Comparison of ENCODE assay signal across 23 mouse cellular contexts in the genomic region with DNA sequence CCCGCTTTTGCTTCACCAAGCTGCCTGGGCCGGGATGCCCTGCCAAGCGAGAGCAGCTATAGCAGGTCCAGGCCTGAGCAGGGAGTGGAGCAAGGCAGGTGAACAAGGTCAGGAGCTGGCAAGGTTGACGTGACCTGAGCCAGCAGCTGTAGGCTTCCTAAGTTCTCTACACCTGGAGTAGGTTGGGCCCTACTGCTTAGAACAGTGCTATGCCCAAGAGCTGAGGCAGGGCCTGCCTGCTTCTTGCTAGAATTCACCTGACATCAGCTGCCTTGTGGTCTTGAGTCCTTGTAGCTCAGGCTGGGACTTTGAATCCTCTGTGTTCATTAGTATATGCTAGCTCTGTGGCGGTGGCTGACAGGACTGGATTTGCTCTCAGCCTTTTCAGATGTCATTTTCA. TPM values are rescaled to one million over a fixed set of nuclear protein-coding genes. Genes with fewer than 3 reads are reported as not detected.
DNase-seq lines count a peak whose midpoint lies in the region; ATAC-seq and TF ChIP-seq lines count a peak whose summit lies in the region.
"Had no signal": no experiment of that assay in that cellular context is flagged by ENCODE, and none has a peak within 500 bp of the region (broad histone marks: within the 10 kb centered on the region; RNA-seq: fewer than 3 reads in every experiment).

Gene Il1r2 (plus strand): TSS at position 301 of the 400 bp plus-strand sequence.

- H3K27ac ChIP-seq in midbrain, embryonic 15.5 days: no peak within 1 kb of the TSS
- no peak within 1 kb of the TSS for H3K27ac ChIP-seq in midbrain, embryonic 14.5 days (replicated peaks; ENCODE audit: low read depth, low read length)
- no peak within 1 kb of the TSS for H3K27ac ChIP-seq in stomach, postnatal 0 days (replicated peaks)
- H3K27ac ChIP-seq: embryonic facial prominence, embryonic 10.5 days; forebrain, embryonic 10.5 days; heart, adult 2 months; heart, embryonic 15.5 days; hindbrain, embryonic 15.5 days had no signal

- DNase-seq in midbrain, embryonic 14.5 days: no peak
- DNase-seq in urinary bladder, postnatal 36 days (ENCODE audit: low spot score in 2 of 2): peak; percentile 21 to 33
- no peak for DNase-seq in urinary bladder, postnatal 25 days (ENCODE audit: low spot score)
- DNase-seq in stomach, postnatal 0 days (ENCODE audit: low spot score): no peak
- DNase-seq in thymus, adult 18-20 months: no peak
- DNase-seq in right cerebral cortex, postnatal 25 days: no peak
- DNase-seq: adrenal gland, adult 2 months; adrenal gland, postnatal 25 days; cerebellum, adult 2 months; cerebellum, postnatal 10 days; gastrocnemius, postnatal 10 days; heart, adult 2 months; heart, postnatal 14 days had no signal

- TF ChIP-seq CTCF in stomach, postnatal 0 days (IDR thresholded peaks at IDR 0.05; ENCODE audit: low read depth): no peak

- H3K4me1 ChIP-seq in midbrain, embryonic 15.5 days: no peaks in the 10 kb centered on the region
- no peaks in the 10 kb centered on the region for H3K4me1 ChIP-seq in midbrain, embryonic 14.5 days (ENCODE audit: control insufficient read depth, insufficient read depth, low read length)
- no peaks in the 10 kb centered on the region for H3K4me1 ChIP-seq in stomach, postnatal 0 days (replicated peaks; ENCODE audit: control insufficient read depth, insufficient read depth)
- H3K4me1 ChIP-seq: embryonic facial prominence, embryonic 10.5 days; heart, embryonic 15.5 days; hindbrain, embryonic 15.5 days had no signal

- H3K4me3 ChIP-seq in midbrain, embryonic 15.5 days: no peak within 1 kb of the TSS
- no peak within 1 kb of the TSS for H3K4me3 ChIP-seq in midbrain, embryonic 14.5 days (replicated peaks; ENCODE audit: low read depth, low read length)
- no peak within 1 kb of the TSS for H3K4me3 ChIP-seq in stomach, postnatal 0 days (ENCODE audit: low read depth, low read length)
- H3K4me3 ChIP-seq: embryonic facial prominence, embryonic 10.5 days; forebrain, embryonic 10.5 days; heart, adult 2 months; heart, embryonic 15.5 days; hindbrain, embryonic 15.5 days had no signal

- no peaks in the 10 kb centered on the region for H3K36me3 ChIP-seq in midbrain, embryonic 15.5 days (replicated peaks)
- H3K36me3 ChIP-seq in midbrain, embryonic 14.5 days (ENCODE audit: control insufficient read depth, insufficient read depth, low read length): no peaks in the 10 kb centered on the region
- H3K36me3 ChIP-seq in stomach, postnatal 0 days (ENCODE audit: control insufficient read depth, insufficient read depth, low read length): no peaks in the 10 kb centered on the region
- H3K36me3 ChIP-seq: embryonic facial prominence, embryonic 10.5 days; forebrain, embryonic 10.5 days; heart, embryonic 15.5 days; hindbrain, embryonic 15.5 days had no signal

- 91% methylated on average over 5 of the region's 5 CpGs for WGBS in midbrain, embryonic 15.5 days
- 91% methylated on average over 5 of the region's 5 CpGs for WGBS in midbrain, embryonic 14.5 days
- WGBS in stomach, postnatal 0 days: 77% methylated on average over 5 of the region's 5 CpGs

- H3K4me2 ChIP-seq in midbrain, embryonic 15.5 days: no peak within 1 kb of the TSS
- H3K4me2 ChIP-seq in midbrain, embryonic 14.5 days (ENCODE audit: low read length): no peak within 1 kb of the TSS
- no peak within 1 kb of the TSS for H3K4me2 ChIP-seq in stomach, postnatal 0 days (replicated peaks; ENCODE audit: low read depth)
- H3K4me2 ChIP-seq: heart, embryonic 11.5 days; heart, embryonic 15.5 days; hindbrain, embryonic 15.5 days had no signal

- no peaks in the 10 kb centered on the region for H3K27me3 ChIP-seq in midbrain, embryonic 15.5 days (replicated peaks)
- H3K27me3 ChIP-seq in midbrain, embryonic 14.5 days (ENCODE audit: control insufficient read depth, insufficient read depth, low read length): no peaks in the 10 kb centered on the region
- no peaks in the 10 kb centered on the region for H3K27me3 ChIP-seq in stomach, postnatal 0 days (ENCODE audit: control insufficient read depth, insufficient read depth, low read length)
- H3K27me3 ChIP-seq: CH12.LX; heart, embryonic 15.5 days; hindbrain, embryonic 15.5 days had no signal

- ATAC-seq in midbrain, embryonic 15.5 days (replicated peaks): 0 out of 2 replicates have a peak, but pooled peaks have one; percentile 30
- no peak for ATAC-seq in midbrain, embryonic 14.5 days (ENCODE audit: low FRiP score, low TSS enrichment)
- ATAC-seq in inflammation-experienced regulatory T-cells, adult 6 months: no peak
- no peak for ATAC-seq in stomach, postnatal 0 days (ENCODE audit: low FRiP score, low TSS enrichment)
- ATAC-seq: forebrain, embryonic 14.5 days; Patski had no signal

- H3K9ac ChIP-seq in midbrain, embryonic 15.5 days: no peak within 1 kb of the TSS
- no peak within 1 kb of the TSS for H3K9ac ChIP-seq in midbrain, embryonic 14.5 days (replicated peaks; ENCODE audit: low read length)
- no peak within 1 kb of the TSS for H3K9ac ChIP-seq in stomach, postnatal 0 days (ENCODE audit: low read length)
- H3K9ac ChIP-seq: heart, embryonic 15.5 days; hindbrain, embryonic 15.5 days had no signal

- H3K9me3 ChIP-seq in midbrain, embryonic 15.5 days: no peaks in the 10 kb centered on the region
- H3K9me3 ChIP-seq in midbrain, embryonic 14.5 days (ENCODE audit: control insufficient read depth, low read length): no peaks in the 10 kb centered on the region
- no peaks in the 10 kb centered on the region for H3K9me3 ChIP-seq in stomach, postnatal 0 days (ENCODE audit: control insufficient read depth, low read length)
- H3K9me3 ChIP-seq: embryonic facial prominence, embryonic 10.5 days; forebrain, embryonic 10.5 days; heart, embryonic 15.5 days; hindbrain, embryonic 15.5 days had no signal

- TF ChIP-seq EP300 in stomach, postnatal 0 days (optimal IDR thresholded peaks at IDR 0.05): no peak

RNA-seq across cellular contexts. Expression of gene Il1r2, which starts in this region (rescaled TPM):
- polyA plus RNA-seq in midbrain, embryonic 15.5 days (2015; fragmentation: Nextera tagmentation; extraction: Ambion mirVana): 0.50 and 0.56 TPM in 2 replicates
- 0.22 and 0.45 TPM in 2 replicates for polyA plus RNA-seq in midbrain, embryonic 14.5 days (2014; fragmentation: Nextera tagmentation; extraction: Ambion mirVana)
- 100 to 1,000 TPM; 110 to 229 (median 126) TPM for polyA plus RNA-seq in inflammation-experienced regulatory T-cells, adult 6 months (2017; shearing (Covaris generic))
- 18.7 and 25.9 TPM in 2 replicates for polyA plus RNA-seq in stomach, postnatal 0 days (2015; fragmentation: Nextera tagmentation; extraction: Ambion mirVana)
- polyA plus RNA-seq: adrenal gland, adult 2 months had no signal

Comparison
In these comparisons a context has a peak if more than half of its experiments do, and no peak if none do; other contexts are left out.
1. RNA of gene Il1r2 (polyA plus RNA-seq): 110 to 229 TPM in inflammation-experienced regulatory T-cells, adult 6 months and 18.7 to 25.9 TPM in stomach, postnatal 0 days; 0.50 to 0.56 TPM in midbrain, embryonic 15.5 days and 0.22 to 0.45 TPM in midbrain, embryonic 14.5 days; every median in the first group is over 10 times any median in the second.
2. DNase-seq: peak in urinary bladder, postnatal 36 days (2 of 2); none in midbrain, embryonic 14.5 days (single experiment), urinary bladder, postnatal 25 days (single experiment), stomach, postnatal 0 days (single experiment), thymus, adult 18-20 months (0 of 2) and right cerebral cortex, postnatal 25 days (single experiment).
3. Peak in ATAC-seq in midbrain, embryonic 15.5 days; RNA of the gene not detected or under 1 TPM.